Mouse (Mus musculus): ENCODE data around the gene Plekhh2. TPM values are rescaled to one million over a fixed set of nuclear protein-coding genes. Genes with fewer than 3 reads are reported as not detected.

The Plekhh2 gene
- total and polyA plus RNA-seq, 3 experiments, result 0.21 to 1.7 (median 1.1) TPM

- Histone ChIP-seq H3K4me1 (ENCODE audit: control insufficient read depth in 1 of 2, insufficient read depth in 2 of 2) (peaks cover 3 to 4% of the 10 kb centered on the region in 2 experiments; a peak in 1 of 4 replicates), H3K27ac (ENCODE audit: insufficient read depth, low read depth) (no peak overlapping the region), H3K79me2 (replicated peaks; ENCODE audit: control insufficient read depth, extremely low read depth, insufficient read depth, poor library complexity, severe bottlenecking) (no peaks in the 10 kb centered on the region), H3K27me3 (replicated peaks) (no peaks in the 10 kb centered on the region), H3K9ac (ENCODE audit: insufficient read depth, low read depth) (no peak overlapping the region), H3K36me3 (replicated peaks in 1 of 2; ENCODE audit: control insufficient read depth in 1 of 2, insufficient read depth in 1 of 2, low read length in 1 of 2) (no peaks in the 10 kb centered on the region), H3K9me3 (replicated peaks; ENCODE audit: low read length) (no peaks in the 10 kb centered on the region), H3K4me2 (ENCODE audit: insufficient read depth, low read depth, poor library complexity, severe bottlenecking) (no peak overlapping the region), H3K4me3 (replicated peaks in 1 of 3; ENCODE audit: low read depth in 2 of 3, low read length in 2 of 3, poor library complexity in 1 of 3) (no peak overlapping the region)
- no peak for DNase-seq (ENCODE audit: extremely low read depth)
- TF ChIP-seq MYC (IDR thresholded peaks at IDR 0.05; ENCODE audit: low read depth, low read length), result no peak
- TF ChIP-seq ELF1 (IDR thresholded peaks at IDR 0.05; ENCODE audit: low read depth, low read length), result no peak
- TF ChIP-seq USF1 (IDR thresholded peaks at IDR 0.05; ENCODE audit: low read depth, low read length), result no peak
- TF ChIP-seq RCOR1 (conservative IDR thresholded peaks at IDR 0.05; ENCODE audit: low read depth, low read length), result no peak
- TF ChIP-seq IRF4 (IDR thresholded peaks at IDR 0.05; ENCODE audit: low read depth, low read length), result no peak
- no peak for TF ChIP-seq TBP (conservative IDR thresholded peaks at IDR 0.05; ENCODE audit: low read depth, low read length)
- no peak for TF ChIP-seq ZKSCAN1 (IDR thresholded peaks at IDR 0.05; ENCODE audit: borderline replicate concordance, low read depth, low read length)
- TF ChIP-seq CTCF (conservative IDR thresholded peaks at IDR 0.05 in 1 of 2, IDR thresholded peaks at IDR 0.05 in 1 of 2; ENCODE audit: low read depth in 2 of 2, low read length in 2 of 2), result no peak
- no peak for TF ChIP-seq MAX (IDR thresholded peaks at IDR 0.05; ENCODE audit: low read length)
- TF ChIP-seq ETS1 (conservative IDR thresholded peaks at IDR 0.05; ENCODE audit: low read depth, low read length), result no peak
- no peak for TF ChIP-seq ZNF384 (IDR thresholded peaks at IDR 0.05; ENCODE audit: low read depth, low read length)
- dilution Hi-C loops (cut with MboI; ENCODE audit: extremely low pct_ligation_motif_present, extremely low pct_unique_long_range_greater_than_20kb, low sequenced_read_pairs), result no loop called here
- in situ Hi-C loops (cut with MboI; ENCODE audit: low pct_ligation_motif_present, low pct_unique_long_range_greater_than_20kb, low sequenced_read_pairs), result no loop called here
Observed at GRCm38 (mm10) chr17:84665053-84665452, 153.4 kb downstream of the Plekhh2 start.

- in situ Hi-C loops (cut with MboI; ENCODE audit: low pct_ligation_motif_present, low pct_unique_long_range_greater_than_20kb, low sequenced_read_pairs), result no loop called here
- Histone ChIP-seq H3K9me3 (replicated peaks; ENCODE audit: low read length) (no peaks in the 10 kb centered on the region), H3K9ac (ENCODE audit: insufficient read depth, low read depth) (no peak overlapping the region), H3K4me1 (ENCODE audit: control insufficient read depth in 1 of 2, insufficient read depth in 2 of 2) (peaks cover 3 to 4% of the 10 kb centered on the region in 2 experiments; a peak in 1 of 4 replicates), H3K27ac (ENCODE audit: insufficient read depth, low read depth) (no peak overlapping the region), H3K79me2 (replicated peaks; ENCODE audit: control insufficient read depth, extremely low read depth, insufficient read depth, poor library complexity, severe bottlenecking) (no peaks in the 10 kb centered on the region), H3K36me3 (replicated peaks in 1 of 2; ENCODE audit: control insufficient read depth in 1 of 2, insufficient read depth in 1 of 2, low read length in 1 of 2) (no peaks in the 10 kb centered on the region), H3K4me3 (replicated peaks in 1 of 3; ENCODE audit: low read depth in 2 of 3, low read length in 2 of 3, poor library complexity in 1 of 3) (no peak overlapping the region), H3K27me3 (replicated peaks) (no peaks in the 10 kb centered on the region), H3K4me2 (ENCODE audit: insufficient read depth, low read depth, poor library complexity, severe bottlenecking) (no peak overlapping the region)
- no peak for DNase-seq (ENCODE audit: extremely low read depth)
- dilution Hi-C loops (cut with MboI; ENCODE audit: extremely low pct_ligation_motif_present, extremely low pct_unique_long_range_greater_than_20kb, low sequenced_read_pairs), result no loop called here
- TF ChIP-seq IRF4 (IDR thresholded peaks at IDR 0.05; ENCODE audit: low read depth, low read length) (no peak), MXI1 (IDR thresholded peaks at IDR 0.05; ENCODE audit: low read depth, low read length) (no peak), JUND (conservative IDR thresholded peaks at IDR 0.05; ENCODE audit: low read depth, low read length) (no peak), SIN3A (IDR thresholded peaks at IDR 0.05; ENCODE audit: low read length) (no peak), ZKSCAN1 (IDR thresholded peaks at IDR 0.05; ENCODE audit: borderline replicate concordance, low read depth, low read length) (no peak), CHD2 (IDR thresholded peaks at IDR 0.05; ENCODE audit: low read length) (no peak)
Observed at GRCm38 (mm10) chr17:84665691-84666090, 154.0 kb downstream of the Plekhh2 start.
